Mouse (Mus musculus) cerebellum, adult 9-10 months (tissue): ENCODE data around the gene Polr2b.

ENCODE experiments used
- DNase-seq: peaks from one replicate; pipeline ENCODE4 v3.0.0; 2022

The Polr2b gene

GRCm38 (mm10) chr5:77393094-77393619 is 83.2 kb downstream of the Polr2b start:
- no peak for DNase-seq

GRCm38 (mm10) chr5:77393990-77394618 is 84.2 kb downstream of the Polr2b start:
- no peak for DNase-seq

DNA sequence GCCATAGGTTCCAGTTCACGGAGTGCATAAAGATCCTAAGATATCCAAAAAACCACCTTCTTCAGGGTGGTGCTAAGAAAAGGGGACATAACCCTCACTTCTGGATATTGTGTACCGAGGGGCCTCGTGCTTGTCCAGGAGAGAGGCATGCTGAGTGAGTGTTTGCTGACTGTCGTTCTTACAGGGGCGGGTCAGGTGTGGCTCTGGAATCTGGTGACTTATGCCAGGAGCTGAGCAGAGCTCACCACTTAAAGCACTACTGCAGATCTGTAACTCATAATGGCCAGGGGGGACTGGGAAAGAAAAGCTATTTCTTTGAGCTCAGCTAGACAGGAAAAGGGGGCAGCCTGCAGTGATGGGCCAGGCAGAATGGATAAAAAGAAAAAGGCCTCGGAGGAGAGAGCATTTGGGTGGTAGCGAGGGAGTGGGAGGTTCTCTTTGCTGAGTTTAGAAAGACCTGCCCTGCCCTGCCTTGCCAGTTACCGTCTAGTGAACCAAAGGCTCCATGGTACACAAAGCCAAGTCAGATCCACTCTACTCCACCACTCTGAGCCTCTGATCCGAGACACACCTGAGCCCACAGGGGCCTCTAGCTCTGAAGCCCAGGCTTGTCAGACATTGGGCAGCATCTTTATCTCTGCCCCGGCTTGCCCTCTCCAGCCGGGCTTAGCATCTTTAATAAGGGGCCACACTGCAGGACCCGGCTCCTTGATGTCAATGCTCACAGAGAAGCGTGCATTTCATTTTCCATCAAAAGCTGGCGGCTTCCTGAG is 88.5 kb downstream of the Polr2b start:
- DNase-seq: no peak
